Mouse (Mus musculus) brown adipose tissue, adult 24 weeks (tissue): ENCODE measurements at regions not wholly inside any gene's neighbourhood (a gene's known extent, or its start where the extent isn't known, plus 50 kb on each side); places are given as distances from the start of the nearest gene placed in this dataset.

Source experiments
- H3K27ac ChIP-seq: fragments of 200-500 bp; replicated peaks from 2 replicates; pipeline ENCODE4 v1.5.1; 2012; ENCODE audit warnings: low read depth, mild to moderate bottlenecking, low read length
- H3K4me1 ChIP-seq: fragments of 200-500 bp; 2 replicates; pipeline ENCODE4 v1.6.1; 2012; ENCODE audit warnings: low read length, mixed read lengths; ENCODE audit not compliant: control insufficient read depth, insufficient read depth, insufficient read length
- H3K4me3 ChIP-seq: fragments of 200-500 bp; 2 replicates; pipeline ENCODE4 v1.5.1; 2012; ENCODE audit warnings: low read depth, mild to moderate bottlenecking, low read length, moderate library complexity; ENCODE audit not compliant: insufficient read depth

DNA sequence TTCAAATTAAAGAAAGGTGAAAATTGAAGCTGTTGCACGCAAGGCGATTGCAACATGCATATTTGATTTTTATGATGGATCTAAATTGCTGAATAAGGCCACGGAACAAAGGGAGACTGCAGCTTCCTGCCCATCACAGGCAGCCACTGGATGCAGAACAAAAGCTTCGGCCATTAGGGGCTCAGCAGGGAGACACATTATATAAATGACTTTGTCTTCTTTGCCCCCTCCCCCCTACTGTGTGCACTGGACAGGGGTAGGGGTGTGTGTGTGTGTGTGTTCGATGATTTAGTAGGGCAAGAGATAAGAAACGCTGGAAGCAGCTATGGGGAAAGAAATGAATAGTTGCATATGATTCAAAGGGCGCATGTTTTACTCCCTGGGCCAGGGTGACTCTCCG is 481.2 kb upstream of the Pmfbp1 start:
- Histone ChIP-seq H3K4me1 (no peaks in the 10 kb centered on the region), H3K4me3 (no peak overlapping the region), H3K27ac (no peak overlapping the region)

DNA sequence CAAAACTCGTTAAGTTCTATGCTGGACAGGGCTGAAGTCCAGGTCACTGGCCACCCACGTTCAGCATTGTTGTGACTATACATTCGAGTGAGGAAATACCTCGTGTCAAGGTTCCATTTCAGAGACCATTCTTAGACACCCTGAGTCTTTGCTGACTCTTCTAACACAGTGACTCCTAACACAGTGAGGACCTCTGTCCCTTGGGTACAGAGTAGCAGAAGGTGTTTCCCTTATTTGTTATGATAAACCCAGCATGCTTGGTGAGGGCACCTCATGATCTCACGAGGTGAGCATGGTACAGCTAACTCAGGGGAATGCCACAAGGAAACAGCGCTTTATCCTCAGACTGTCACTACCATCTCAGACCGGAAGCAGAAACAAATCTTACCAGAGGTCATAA is 480.2 kb upstream of the Pmfbp1 start:
- no peak overlapping the region for H3K4me3 ChIP-seq
- no peak overlapping the region for H3K27ac ChIP-seq
- no peaks in the 10 kb centered on the region for H3K4me1 ChIP-seq

DNA sequence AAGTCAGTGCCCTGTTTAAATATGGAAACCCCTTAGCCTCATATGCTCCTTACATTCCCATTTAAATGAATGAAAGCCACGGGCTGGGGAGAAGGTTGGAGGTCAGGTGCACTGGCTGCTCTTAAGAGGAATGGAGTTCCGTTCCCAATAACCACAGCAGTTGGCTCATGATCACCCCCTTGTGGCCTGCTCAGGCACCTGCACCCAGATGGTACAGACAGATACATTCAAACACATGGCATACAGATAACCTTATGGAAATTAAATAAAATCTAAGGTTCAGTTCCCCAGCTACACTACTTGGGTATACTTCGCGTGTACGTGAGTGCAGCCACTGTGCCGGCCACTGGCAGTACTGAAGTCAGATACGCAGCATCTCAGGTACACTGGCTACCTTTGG is 479.1 kb upstream of the Pmfbp1 start:
- Histone ChIP-seq H3K4me1 (no peaks in the 10 kb centered on the region), H3K27ac (no peak overlapping the region), H3K4me3 (no peak overlapping the region)

DNA sequence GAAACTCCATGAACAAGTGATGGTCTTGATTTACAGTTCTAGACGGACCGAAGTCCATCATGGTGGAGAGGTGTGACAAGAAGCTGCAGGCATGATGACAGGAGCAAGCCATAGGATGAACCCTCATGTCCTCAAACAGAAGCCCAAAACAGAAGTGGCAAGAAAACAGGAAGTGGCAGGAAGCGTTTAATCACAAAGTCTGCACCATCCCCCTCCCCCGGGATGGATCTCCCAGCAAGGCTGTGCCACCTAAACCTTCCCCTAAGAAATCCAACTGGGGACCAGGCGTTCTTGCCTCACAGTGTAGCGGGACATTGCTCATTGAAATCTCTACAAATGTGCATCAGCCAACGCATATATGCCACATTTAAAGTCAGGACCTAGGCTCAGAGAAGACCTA is 474.3 kb upstream of the Pmfbp1 start:
- Histone ChIP-seq H3K4me3 (no peak overlapping the region), H3K27ac (no peak overlapping the region), H3K4me1 (no peaks in the 10 kb centered on the region)

DNA sequence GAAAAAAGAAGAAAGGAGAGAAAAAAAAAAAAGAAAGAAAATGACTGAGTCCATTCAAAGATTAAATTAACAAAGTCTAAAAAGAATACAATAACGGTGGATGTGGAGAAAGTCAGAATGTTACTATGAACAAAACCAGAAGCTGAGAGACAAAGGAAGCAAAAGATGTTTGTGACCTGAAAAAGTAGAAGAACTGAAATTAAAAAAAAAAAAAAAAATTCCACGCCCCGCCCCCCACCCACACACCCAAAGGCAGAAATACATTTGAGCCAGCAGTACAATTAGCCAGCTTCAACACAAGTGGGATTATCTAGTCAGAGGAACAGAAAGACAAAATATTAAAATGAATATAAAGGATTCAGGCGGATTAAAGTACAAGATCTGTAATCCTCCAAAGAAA is 473.7 kb upstream of the Pmfbp1 start:
- Histone ChIP-seq H3K4me3 (no peak overlapping the region), H3K27ac (no peak overlapping the region), H3K4me1 (no peaks in the 10 kb centered on the region)

DNA sequence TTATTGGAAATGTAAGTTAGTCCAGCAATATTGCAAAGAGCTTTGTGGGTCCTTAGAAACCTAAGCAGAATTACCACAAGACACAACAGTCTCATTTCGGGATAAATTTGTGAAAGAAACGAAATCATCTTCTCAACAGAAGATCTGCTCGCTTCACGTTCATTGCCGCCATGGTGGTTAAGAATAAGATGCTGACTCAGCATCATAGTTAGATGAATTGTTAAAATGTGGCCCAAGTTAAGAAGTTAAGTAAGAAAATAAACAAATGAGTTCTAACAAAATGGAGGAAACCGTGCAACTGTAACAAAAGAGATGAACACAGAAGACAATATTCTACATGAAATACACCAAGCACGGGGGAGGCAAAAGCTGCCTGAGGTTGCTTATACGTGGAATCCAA is 465.9 kb upstream of the Pmfbp1 start:
- no peaks in the 10 kb centered on the region for H3K4me1 ChIP-seq
- no peak overlapping the region for H3K27ac ChIP-seq
- no peak overlapping the region for H3K4me3 ChIP-seq

DNA sequence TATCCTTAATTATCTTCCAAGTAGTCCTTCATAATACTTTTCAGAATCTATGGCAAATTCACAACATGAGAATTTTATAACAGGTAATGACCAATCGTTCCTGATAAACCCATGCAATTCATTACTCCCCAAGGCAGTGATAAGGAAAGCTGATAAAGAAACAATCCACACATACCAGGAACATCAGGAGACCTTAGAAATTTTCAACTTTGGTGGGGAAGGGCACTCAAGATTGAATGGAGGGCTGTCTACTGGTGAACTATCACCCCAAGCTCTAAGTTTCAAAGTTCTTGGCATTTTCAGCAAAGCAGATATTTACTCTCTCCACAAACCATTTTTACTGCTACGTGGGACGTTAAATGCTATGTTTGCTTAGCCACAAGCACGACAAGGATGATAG is 440.2 kb upstream of the Pmfbp1 start:
- Histone ChIP-seq H3K27ac (no peak overlapping the region), H3K4me3 (no peak overlapping the region), H3K4me1 (no peaks in the 10 kb centered on the region)

DNA sequence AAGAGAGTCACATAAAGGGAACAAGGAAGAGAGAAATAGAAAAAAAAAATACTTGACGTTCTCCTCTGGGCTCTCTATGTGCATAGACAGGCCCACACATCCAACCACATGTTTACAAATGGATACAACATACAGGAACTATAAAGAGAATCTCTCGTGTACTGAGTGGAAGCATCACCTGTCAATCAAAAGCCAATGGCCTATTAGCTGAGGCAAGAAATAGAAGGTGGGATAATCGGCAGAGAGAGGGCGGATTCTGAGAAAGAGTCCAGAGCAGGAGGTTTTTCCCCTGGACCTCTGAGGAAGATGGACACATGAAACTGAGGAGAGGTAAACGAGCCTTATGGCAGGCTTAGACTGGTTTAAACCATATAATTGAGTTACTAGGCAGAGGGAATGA is 434.7 kb upstream of the Pmfbp1 start:
- Histone ChIP-seq H3K27ac (no peak overlapping the region), H3K4me1 (no peaks in the 10 kb centered on the region), H3K4me3 (no peak overlapping the region)

DNA sequence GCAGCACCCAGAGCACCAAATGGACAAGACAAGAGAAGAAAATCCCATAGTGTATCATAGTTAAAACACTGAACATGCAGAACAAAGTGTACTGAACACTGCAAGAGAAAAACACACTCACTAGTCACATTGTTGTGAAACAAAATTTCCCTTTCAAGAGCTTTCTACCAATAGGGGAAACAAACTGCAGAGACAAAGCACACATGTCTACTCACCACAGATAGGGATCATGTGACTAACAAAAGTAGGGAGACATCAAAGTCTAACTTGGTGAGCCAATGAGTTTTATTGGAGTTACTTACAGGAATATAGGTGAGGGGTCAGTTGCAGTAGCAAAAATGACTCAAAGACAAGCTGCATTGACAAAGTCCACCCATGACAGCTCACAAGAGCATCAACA is 431.5 kb upstream of the Pmfbp1 start:
- Histone ChIP-seq H3K4me1 (no peaks in the 10 kb centered on the region), H3K27ac (no peak overlapping the region), H3K4me3 (no peak overlapping the region)

DNA sequence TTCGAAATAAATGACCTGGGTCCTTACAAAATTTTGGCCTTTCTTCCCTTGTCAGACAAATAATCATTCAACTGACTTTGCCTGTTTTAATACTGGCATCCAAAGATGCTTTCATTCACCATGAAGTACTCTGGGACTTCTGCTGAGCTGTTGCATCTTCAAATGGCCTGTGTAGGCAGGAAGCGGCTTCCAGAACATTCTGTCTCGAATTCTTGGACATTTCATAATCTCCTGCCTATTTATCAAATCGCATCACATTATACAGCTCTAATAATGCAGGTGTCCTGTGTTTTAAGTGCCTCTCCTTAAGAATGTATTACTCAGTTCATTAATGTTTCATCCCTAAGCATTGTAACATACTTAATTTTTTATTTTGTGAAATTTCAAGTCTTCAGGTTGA is 420.1 kb upstream of the Pmfbp1 start:
- H3K27ac ChIP-seq, result no peak overlapping the region
- no peak overlapping the region for H3K4me3 ChIP-seq
- no peaks in the 10 kb centered on the region for H3K4me1 ChIP-seq

DNA sequence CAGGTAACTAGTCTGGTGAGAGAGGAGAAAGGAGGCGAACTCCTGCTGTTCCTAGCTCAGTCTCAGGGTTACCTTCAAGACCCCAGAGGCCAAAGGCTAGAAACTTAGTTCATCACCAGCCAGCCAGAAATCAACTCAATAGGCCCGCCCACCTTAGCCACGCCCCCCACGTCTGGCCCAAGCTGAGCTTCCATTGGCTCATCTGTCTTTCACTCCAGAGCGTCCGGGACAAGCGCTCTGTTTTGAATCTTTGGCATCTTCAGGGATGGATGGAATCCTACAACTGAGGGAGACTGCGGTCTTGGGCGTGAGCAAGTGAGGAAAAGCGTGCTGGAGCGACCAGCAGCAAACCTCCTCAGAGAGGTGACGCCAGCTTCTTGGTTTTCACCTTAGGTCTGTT is 418.8 kb upstream of the Pmfbp1 start:
- no peak overlapping the region for H3K4me3 ChIP-seq

DNA sequence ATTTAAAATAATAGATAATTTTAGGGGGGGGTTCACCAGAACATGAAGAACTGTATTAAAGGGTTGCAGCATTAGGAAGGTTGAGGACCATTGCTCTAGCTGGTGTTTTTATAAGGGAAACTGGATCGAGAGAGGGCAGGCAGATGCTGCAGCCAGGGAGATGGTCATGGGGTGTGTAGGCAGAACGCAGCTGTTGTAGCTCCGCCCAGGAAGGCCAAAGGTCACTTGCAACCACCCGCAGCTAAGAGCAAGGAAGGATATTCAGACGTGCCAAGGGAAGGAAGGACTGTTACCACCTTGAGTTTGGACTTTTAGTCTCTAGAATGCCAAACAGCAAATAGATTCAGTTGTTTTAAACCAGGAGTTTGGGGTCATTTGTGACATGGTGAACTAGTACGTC is 414.6 kb upstream of the Pmfbp1 start:
- Histone ChIP-seq H3K4me3 (no peak overlapping the region), H3K4me1 (no peaks in the 10 kb centered on the region), H3K27ac (no peak overlapping the region)

More for the DNA sequence above, 418.8 kb upstream of the Pmfbp1 start:
- Histone ChIP-seq H3K4me1 (no peaks in the 10 kb centered on the region), H3K27ac (no peak overlapping the region)

DNA sequence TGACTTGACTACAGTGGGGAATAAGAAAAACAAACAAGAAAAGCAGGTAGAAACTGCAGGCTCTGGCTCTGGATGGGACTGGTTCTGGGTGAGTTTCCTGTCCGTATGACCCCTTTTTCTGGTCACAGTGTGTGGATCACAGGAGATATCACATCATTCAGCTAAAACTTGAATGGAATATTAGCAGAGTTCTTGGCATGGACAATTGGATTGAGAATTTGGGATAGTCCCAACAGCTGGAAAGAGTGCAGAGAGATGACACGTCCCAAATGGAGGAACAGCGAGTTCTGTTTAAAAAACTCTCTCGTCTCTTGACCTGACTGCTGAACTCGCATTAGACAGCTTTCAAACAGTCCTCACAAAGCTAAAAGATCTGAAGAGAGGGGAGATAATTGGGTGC is 412.5 kb upstream of the Pmfbp1 start:
- Histone ChIP-seq H3K4me3 (no peak overlapping the region), H3K4me1 (no peaks in the 10 kb centered on the region), H3K27ac (no peak overlapping the region)

DNA sequence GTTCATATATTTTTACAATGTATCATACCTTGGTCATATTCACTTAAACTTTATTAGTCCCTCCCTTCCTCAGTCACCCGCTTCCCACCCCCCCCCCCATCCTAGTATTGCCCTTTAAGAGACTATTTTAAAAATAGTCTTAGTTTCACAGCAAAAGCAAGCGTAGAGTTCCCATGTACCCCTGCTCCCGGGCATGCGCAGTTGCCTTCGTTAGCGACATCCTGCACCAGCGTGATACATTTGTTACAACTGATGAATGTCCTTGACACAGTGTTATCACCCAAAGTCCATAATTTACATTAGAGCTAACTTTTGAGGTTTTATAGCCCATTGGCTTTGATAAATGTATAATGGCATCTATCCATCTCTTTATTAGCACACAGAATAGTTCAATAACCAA is 408.7 kb upstream of the Pmfbp1 start:
- H3K4me3 ChIP-seq, result no peak overlapping the region
- H3K4me1 ChIP-seq, result no peaks in the 10 kb centered on the region
- H3K27ac ChIP-seq, result no peak overlapping the region

DNA sequence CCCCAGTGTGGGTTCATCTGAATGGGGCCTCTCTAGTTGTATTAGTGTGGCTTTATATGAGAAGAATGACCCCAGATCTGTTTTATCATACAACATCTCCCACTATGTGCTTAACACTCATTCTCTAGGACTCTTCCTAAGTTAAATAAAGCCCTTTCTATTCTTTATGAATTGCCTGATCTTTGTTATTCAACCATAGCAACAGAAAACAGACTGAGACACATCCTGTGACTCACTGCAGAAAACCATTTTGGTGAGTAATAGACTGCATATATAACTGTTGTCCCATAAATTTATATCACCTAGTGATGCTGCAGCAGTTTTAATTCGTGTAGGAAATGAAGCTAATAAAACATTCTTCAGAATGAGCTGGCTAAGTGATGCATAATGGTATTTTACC is 406.0 kb upstream of the Pmfbp1 start:
- no peaks in the 10 kb centered on the region for H3K4me1 ChIP-seq
- H3K4me3 ChIP-seq, result no peak overlapping the region
- H3K27ac ChIP-seq, result no peak overlapping the region

DNA sequence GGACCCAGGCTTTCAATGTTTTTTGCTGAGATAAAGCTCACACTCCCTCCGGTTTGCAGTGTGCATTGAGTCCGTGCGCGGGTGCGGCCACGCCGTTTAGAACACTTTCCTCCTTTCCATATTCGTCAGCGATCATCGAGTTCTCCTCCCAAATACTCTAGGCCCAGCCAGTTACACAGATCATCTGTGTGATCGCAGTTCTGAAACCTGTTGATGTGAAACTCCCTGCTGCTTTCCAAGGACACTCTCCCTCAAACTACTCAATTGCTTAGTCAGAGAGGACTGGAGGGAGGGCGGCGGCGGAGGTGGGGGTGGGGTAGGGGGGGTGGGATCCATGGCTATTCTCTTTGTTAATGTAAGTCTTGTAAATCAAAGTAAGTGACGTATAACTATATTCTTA is 394.2 kb upstream of the Pmfbp1 start:
- Histone ChIP-seq H3K27ac (no peak overlapping the region), H3K4me1 (no peaks in the 10 kb centered on the region), H3K4me3 (no peak overlapping the region)

DNA sequence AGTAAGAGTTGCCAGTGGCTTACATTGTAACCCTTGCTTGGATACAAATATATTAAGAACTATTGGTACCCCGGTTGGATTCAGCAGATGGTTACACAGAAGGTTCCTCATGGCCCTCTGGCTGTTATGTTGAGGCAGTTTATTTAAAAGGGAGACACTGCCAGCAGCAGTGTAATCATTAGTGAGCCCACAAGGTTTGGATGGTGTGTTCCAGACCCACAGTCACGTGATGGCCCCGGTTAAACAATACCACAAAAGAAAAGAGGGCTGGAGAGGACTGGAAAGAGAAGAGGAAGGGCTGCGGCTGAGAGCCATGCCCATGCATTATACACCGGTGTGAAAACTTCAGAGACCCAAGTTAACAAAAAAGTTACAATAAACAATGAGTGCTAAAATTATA is 392.4 kb upstream of the Pmfbp1 start:
- Histone ChIP-seq H3K4me3 (no peak overlapping the region), H3K27ac (no peak overlapping the region), H3K4me1 (no peaks in the 10 kb centered on the region)
